18 mouse cellular contexts compared by ENCODE assay signal in the genomic region with DNA sequence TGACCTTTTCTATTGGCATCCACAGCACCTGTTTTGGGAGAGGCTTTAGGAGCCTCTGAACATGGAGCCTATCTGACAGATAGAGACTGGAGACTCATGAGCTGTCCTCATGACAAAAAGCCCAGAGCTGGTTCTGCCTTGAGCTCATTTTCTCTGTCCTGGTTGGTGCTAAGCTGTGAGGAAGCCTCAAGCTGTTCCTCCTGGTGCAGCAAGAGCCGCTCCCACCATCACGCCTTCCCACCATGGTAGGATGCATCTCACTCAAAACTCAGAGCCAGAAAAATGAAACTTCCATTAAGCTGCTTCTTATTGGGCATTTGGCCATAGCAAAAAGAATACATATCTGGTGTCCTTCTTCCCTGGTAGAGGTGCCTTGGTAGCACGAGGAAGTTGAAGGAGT. TPM values are rescaled to one million over a fixed set of nuclear protein-coding genes. Genes with fewer than 3 reads are reported as not detected.
DNase-seq lines count a peak whose midpoint lies in the region.
"Had no signal": no experiment of that assay in that cellular context is flagged by ENCODE, and none has a peak within 500 bp of the region (broad histone marks: within the 10 kb centered on the region; RNA-seq: fewer than 3 reads in every experiment).

No protein-coding gene starts in this region.

- peak; percentile 11 to 38 for DNase-seq in frontal cortex, adult 2 months (ENCODE audit: extremely low spot score in 1 of 2, low spot score in 1 of 2)
- no peak for DNase-seq in frontal cortex, postnatal 25 days (ENCODE audit: low spot score in 2 of 2)
- DNase-seq in left cerebral cortex, postnatal 14 days (ENCODE audit: low spot score in 2 of 2), result peak; percentile 27 to 36
- no peak for DNase-seq in left cerebral cortex, postnatal 4 days
- DNase-seq in right cerebral cortex, postnatal 25 days, result peak; percentile 19
- no peak for DNase-seq in right cerebral cortex, postnatal 4 days
- peak; percentile 46 for DNase-seq in telencephalon, adult 2 months (ENCODE audit: low read depth, low spot score)
- no peak for DNase-seq in thymus, postnatal 0 days (ENCODE audit: low spot score)
- DNase-seq: adrenal gland, adult 2 months; adrenal gland, postnatal 10 days; adrenal gland, postnatal 25 days; cerebellum, adult 11-12 months; cerebellum, adult 2 months; cerebellum, adult 9-10 months; cerebellum, postnatal 10 days; cerebellum, postnatal 25 days had no signal

- intact Hi-C loops in left cerebral cortex, postnatal 14 days (cut with DNase I), result no loop called here
- intact Hi-C loops in left cerebral cortex, postnatal 4 days (cut with DNase I), result no loop called here

RNA-seq across cellular contexts. Expression of a gene that starts 55.0 kb away (rescaled TPM):
- polyA plus RNA-seq in frontal cortex, adult 2 months (2012; rRNA removed), result 15.0 and 17.6 TPM in 2 replicates
- 10 to 100 TPM; 25.8 to 26.4 TPM for total RNA-seq in left cerebral cortex, postnatal 14 days (2021)
- total RNA-seq in left cerebral cortex, postnatal 4 days (2021), result 1 to 10 TPM; 3.7 to 6.8 TPM
- 1.1 and 1.6 TPM in 2 replicates for polyA plus RNA-seq in thymus, postnatal 0 days (2015; fragmentation: Nextera tagmentation; extraction: Ambion mirVana)
- total RNA-seq: MEL had no signal
- polyA plus RNA-seq: C2C12 had no signal

Comparison
In these comparisons a context has a peak if more than half of its experiments do, and no peak if none do; other contexts are left out.
1. DNase-seq: peak in frontal cortex, adult 2 months (2 of 2), left cerebral cortex, postnatal 14 days (2 of 2), right cerebral cortex, postnatal 25 days (single experiment) and telencephalon, adult 2 months (single experiment); none in frontal cortex, postnatal 25 days (0 of 2), left cerebral cortex, postnatal 4 days (single experiment), right cerebral cortex, postnatal 4 days (single experiment) and thymus, postnatal 0 days (single experiment).